Comparison of ENCODE assay signal across 13 mouse cellular contexts in the genomic region with DNA sequence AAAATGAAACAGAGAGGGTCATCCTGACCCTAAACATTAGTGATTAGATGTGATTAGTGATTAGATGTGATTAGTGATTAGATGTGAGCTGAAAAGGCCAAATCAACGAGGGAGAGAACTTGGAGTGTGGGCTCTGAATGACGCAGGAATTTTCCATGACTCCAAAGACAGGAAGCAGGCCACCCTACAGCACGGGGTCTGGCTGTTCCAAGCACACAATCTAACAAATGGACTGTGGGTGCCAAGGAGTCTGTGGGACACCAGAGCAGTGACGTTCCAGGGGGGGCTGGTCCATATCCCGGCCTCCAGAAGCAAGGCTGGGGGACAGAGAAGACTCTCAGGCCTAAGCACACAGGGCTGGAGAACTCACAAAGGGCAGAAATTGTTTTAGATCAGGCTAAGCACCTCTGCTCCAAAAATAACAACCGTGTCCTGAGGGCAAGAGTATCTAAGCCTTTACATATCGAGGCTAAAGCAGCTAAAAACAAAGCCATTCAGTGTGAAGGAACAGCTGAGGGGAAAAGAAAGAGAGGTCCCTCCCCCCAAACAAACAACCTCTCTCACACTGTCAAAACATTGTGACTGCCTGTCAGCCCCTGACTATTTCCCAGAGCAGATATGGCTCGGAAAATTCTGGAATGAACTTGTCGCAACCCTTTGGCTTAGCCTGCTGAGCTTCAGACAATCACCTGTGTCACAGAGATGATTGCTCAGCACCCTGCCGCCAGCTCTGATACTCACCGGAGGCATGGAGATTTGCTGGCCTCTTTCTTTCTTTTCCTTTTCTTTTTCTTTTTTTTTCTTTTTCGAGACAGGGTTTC. TPM values are rescaled to one million over a fixed set of nuclear protein-coding genes. Genes with fewer than 3 reads are reported as not detected.
A peak's percentile ranks its signal among the peaks of the same experiment; 100 is the strongest.
DNase-seq lines count a peak whose midpoint lies in the region; ATAC-seq and TF ChIP-seq lines count a peak whose summit lies in the region.
"Had no signal": no experiment of that assay in that cellular context is flagged by ENCODE, and none has a peak within 500 bp of the region (broad histone marks: within the 10 kb centered on the region; RNA-seq: fewer than 3 reads in every experiment).

No protein-coding gene starts in this region.

- no peak for DNase-seq in kidney, adult 8-10 months
- peak; percentile 31 for DNase-seq in stomach, postnatal 0 days (ENCODE audit: low spot score)
- no peak for DNase-seq in left cerebral cortex, postnatal 25 days (ENCODE audit: low spot score in 2 of 2)
- no peak for DNase-seq in layer of hippocampus, adult 11-12 months (ENCODE audit: low spot score)
- DNase-seq: cerebellum, postnatal 10 days; thymus, postnatal 25 days had no signal

- 0 out of 2 replicates have a peak overlapping the region, but pooled peaks have one; percentile 4 for H3K9ac ChIP-seq in kidney, embryonic 14.5 days (ENCODE audit: low read depth, low read length)
- no peak overlapping the region for H3K9ac ChIP-seq in heart, embryonic 12.5 days
- no peak overlapping the region for H3K9ac ChIP-seq in intestine, embryonic 16.5 days (ENCODE audit: low read depth, low read length)
- H3K9ac ChIP-seq in stomach, postnatal 0 days (ENCODE audit: low read length), result no peak overlapping the region
- H3K9ac ChIP-seq: liver, embryonic 15.5 days; midbrain, embryonic 15.5 days; neural tube, embryonic 15.5 days had no signal

- H3K27me3 ChIP-seq in kidney, embryonic 14.5 days (ENCODE audit: control insufficient read depth, insufficient read depth, low read length), result no peaks in the 10 kb centered on the region
- H3K27me3 ChIP-seq in heart, embryonic 12.5 days (replicated peaks), result no peaks in the 10 kb centered on the region
- no peaks in the 10 kb centered on the region for H3K27me3 ChIP-seq in intestine, embryonic 16.5 days (replicated peaks; ENCODE audit: control insufficient read depth, insufficient read depth, low read length)
- H3K27me3 ChIP-seq in stomach, postnatal 0 days (ENCODE audit: control insufficient read depth, insufficient read depth, low read length), result no peaks in the 10 kb centered on the region
- H3K27me3 ChIP-seq: midbrain, embryonic 15.5 days; neural tube, embryonic 15.5 days had no signal

- 65% methylated on average over 12 of the region's 12 CpGs for WGBS in kidney, embryonic 14.5 days
- 24% methylated on average over 12 of the region's 12 CpGs for WGBS in heart, embryonic 12.5 days
- WGBS in intestine, embryonic 16.5 days, result 53% methylated on average over 12 of the region's 12 CpGs
- WGBS in stomach, postnatal 0 days, result 45% methylated on average over 12 of the region's 12 CpGs

- H3K27ac ChIP-seq in kidney, embryonic 14.5 days (ENCODE audit: low read depth, low read length), result no peak overlapping the region
- H3K27ac ChIP-seq in heart, embryonic 12.5 days (ENCODE audit: poor library complexity, severe bottlenecking), result peak overlapping the region; percentile 71
- peak overlapping the region; percentile 5; the same call in 1 of the 2 replicates for H3K27ac ChIP-seq in intestine, embryonic 16.5 days (ENCODE audit: low read length)
- H3K27ac ChIP-seq in stomach, postnatal 0 days (replicated peaks), result peak overlapping the region; percentile 45
- H3K27ac ChIP-seq: liver, embryonic 15.5 days; midbrain, embryonic 15.5 days; neural tube, embryonic 15.5 days had no signal

- ATAC-seq in kidney, embryonic 14.5 days (ENCODE audit: low FRiP score, low TSS enrichment), result no peak
- peak; percentile 90 for ATAC-seq in heart, embryonic 12.5 days (ENCODE audit: insufficient number of reproducible peaks, low FRiP score)
- ATAC-seq in intestine, embryonic 16.5 days, result peak; percentile 52
- ATAC-seq in stomach, postnatal 0 days (ENCODE audit: low FRiP score, low TSS enrichment), result peak; percentile 75; the same call in 1 of the 2 replicates
- ATAC-seq: hindbrain, embryonic 16.5 days; midbrain, embryonic 15.5 days had no signal

- no peak for TF ChIP-seq EP300 in stomach, postnatal 0 days (optimal IDR thresholded peaks at IDR 0.05)

- H3K4me1 ChIP-seq in kidney, embryonic 14.5 days (ENCODE audit: control insufficient read depth, insufficient read depth, low read length), result no peaks in the 10 kb centered on the region
- H3K4me1 ChIP-seq in heart, embryonic 12.5 days (replicated peaks), result peaks cover 18% of the 10 kb centered on the region
- no peaks in the 10 kb centered on the region for H3K4me1 ChIP-seq in intestine, embryonic 16.5 days (ENCODE audit: control insufficient read depth, insufficient read depth, low read length)
- no peaks in the 10 kb centered on the region for H3K4me1 ChIP-seq in stomach, postnatal 0 days (replicated peaks; ENCODE audit: control insufficient read depth, insufficient read depth)
- H3K4me1 ChIP-seq: liver, embryonic 15.5 days; midbrain, embryonic 15.5 days; neural tube, embryonic 15.5 days had no signal

- intact Hi-C loops in left cerebral cortex, postnatal 25 days (cut with DNase I), result no loop called here

- TF ChIP-seq CTCF in stomach, postnatal 0 days (IDR thresholded peaks at IDR 0.05; ENCODE audit: low read depth), result no peak

- no peak overlapping the region for H3K4me3 ChIP-seq in kidney, embryonic 14.5 days (ENCODE audit: low read length)
- no peak overlapping the region for H3K4me3 ChIP-seq in heart, embryonic 12.5 days
- H3K4me3 ChIP-seq in intestine, embryonic 16.5 days (ENCODE audit: low read length), result no peak overlapping the region
- H3K4me3 ChIP-seq in stomach, postnatal 0 days (ENCODE audit: low read depth, low read length), result no peak overlapping the region
- H3K4me3 ChIP-seq: liver, embryonic 15.5 days; midbrain, embryonic 15.5 days; neural tube, embryonic 15.5 days had no signal

- no peaks in the 10 kb centered on the region for H3K36me3 ChIP-seq in kidney, embryonic 14.5 days (ENCODE audit: control insufficient read depth, insufficient read depth, low read length)
- no peaks in the 10 kb centered on the region for H3K36me3 ChIP-seq in heart, embryonic 12.5 days
- H3K36me3 ChIP-seq in intestine, embryonic 16.5 days (ENCODE audit: control insufficient read depth, insufficient read depth, low read length), result no peaks in the 10 kb centered on the region
- no peaks in the 10 kb centered on the region for H3K36me3 ChIP-seq in stomach, postnatal 0 days (ENCODE audit: control insufficient read depth, insufficient read depth, low read length)
- H3K36me3 ChIP-seq: liver, embryonic 15.5 days; midbrain, embryonic 15.5 days; neural tube, embryonic 15.5 days had no signal

- no peak overlapping the region for H3K4me2 ChIP-seq in kidney, embryonic 14.5 days (replicated peaks; ENCODE audit: low read depth, low read length)
- no peak overlapping the region for H3K4me2 ChIP-seq in heart, embryonic 12.5 days
- H3K4me2 ChIP-seq in intestine, embryonic 16.5 days (ENCODE audit: low read depth, low read length), result no peak overlapping the region
- no peak overlapping the region for H3K4me2 ChIP-seq in stomach, postnatal 0 days (replicated peaks; ENCODE audit: low read depth)
- H3K4me2 ChIP-seq: liver, embryonic 15.5 days; midbrain, embryonic 15.5 days; neural tube, embryonic 15.5 days had no signal

- H3K9me3 ChIP-seq in kidney, embryonic 14.5 days (ENCODE audit: control insufficient read depth, low read length), result no peaks in the 10 kb centered on the region
- 0 out of 2 replicates have a peak, but pooled peaks cover 7% of the 10 kb centered on the region for H3K9me3 ChIP-seq in heart, embryonic 12.5 days (replicated peaks)
- H3K9me3 ChIP-seq in intestine, embryonic 16.5 days (ENCODE audit: control insufficient read depth, low read length), result no peaks in the 10 kb centered on the region
- no peaks in the 10 kb centered on the region for H3K9me3 ChIP-seq in stomach, postnatal 0 days (ENCODE audit: control insufficient read depth, low read length)
- H3K9me3 ChIP-seq: liver, embryonic 15.5 days; midbrain, embryonic 15.5 days; neural tube, embryonic 15.5 days had no signal

RNA-seq across cellular contexts. Expression of a gene that starts 27.4 kb away (rescaled TPM):
- 265 and 292 TPM in 2 replicates for polyA plus RNA-seq in kidney, embryonic 14.5 days (2014; fragmentation: Nextera tagmentation; extraction: Ambion mirVana)
- 235 and 244 TPM in 2 replicates for polyA plus RNA-seq in heart, embryonic 12.5 days (2016; fragmentation: Nextera tagmentation; extraction: Ambion mirVana)
- polyA plus RNA-seq in intestine, embryonic 16.5 days (2015; fragmentation: Nextera tagmentation; extraction: Ambion mirVana), result 151 and 166 TPM in 2 replicates
- 163 and 169 TPM in 2 replicates for polyA plus RNA-seq in stomach, postnatal 0 days (2015; fragmentation: Nextera tagmentation; extraction: Ambion mirVana)
- total RNA-seq in left cerebral cortex, postnatal 25 days (2021), result 10 to 100 TPM; 58.2 to 58.6 TPM
